Mouse (Mus musculus) ES-E14 (cell line): ENCODE results near the gene Casc3. TPM values are rescaled to one million over a fixed set of nuclear protein-coding genes. Genes with fewer than 3 reads are reported as not detected.

ENCODE experiments used
- DNase-seq: peaks from one replicate; pipeline ENCODE4 v3.0.0-alpha.2; 2013; ENCODE audit warnings: low read depth, low spot score
- H3K27ac ChIP-seq: 2 replicates; pipeline ENCODE4 v1.5.1; 2012; ENCODE audit warnings: low read depth, mild to moderate bottlenecking, low read length, moderate library complexity, mixed read lengths; ENCODE audit not compliant: poor library complexity, insufficient read depth, severe bottlenecking
- H3K36me3 ChIP-seq: 2 replicates; pipeline ENCODE4 v1.6.1; 2012; ENCODE audit warnings: mild to moderate bottlenecking, low read length, moderate library complexity, mixed read lengths; ENCODE audit not compliant: control insufficient read depth, poor library complexity, insufficient read depth, severe bottlenecking
- H3K4me1 ChIP-seq, 2 experiments: fragments of 150-350 bp in 1 of 2; sonication (generic) in 1 of 2; 2 replicates each; pipeline ENCODE4 v1.6.1; 2012; ENCODE audit warnings: low read length in 2 of 2, mild to moderate bottlenecking in 1 of 2, mixed read lengths in 1 of 2; ENCODE audit not compliant: control insufficient read depth in 2 of 2, insufficient read depth in 2 of 2, poor library complexity in 1 of 2
- H3K4me3 ChIP-seq, 2 experiments: fragments of 150-350 bp in 1 of 2; sonication (generic) in 1 of 2; 2 replicates each; pipeline ENCODE4 v1.5.1; 2012; ENCODE audit warnings: low read length in 2 of 2, low read depth in 1 of 2, mild to moderate bottlenecking in 1 of 2, mixed read lengths in 1 of 2; ENCODE audit not compliant: insufficient read depth in 1 of 2, poor library complexity in 1 of 2, severe bottlenecking in 1 of 2
- H3K9ac ChIP-seq: 2 replicates; pipeline ENCODE4 v1.6.1; 2012; ENCODE audit warnings: low read depth, mild to moderate bottlenecking, low read length, mixed read lengths; ENCODE audit not compliant: poor library complexity, insufficient read depth, severe bottlenecking
- H3K9me3 ChIP-seq: fragments of 150-350 bp; sonication (generic); 2 replicates; pipeline ENCODE4 v1.6.1; 2012; ENCODE audit warnings: low read depth, mild to moderate bottlenecking, low read length; ENCODE audit not compliant: control insufficient read depth, insufficient read depth
- CHD2 ChIP-seq: IDR thresholded peaks from 2 replicates; pipeline ENCODE4 v1.6.1; 2014; ENCODE audit warnings: mild to moderate bottlenecking, low read depth, low read length, inconsistent platforms
- HCFC1 ChIP-seq: IDR thresholded peaks from 2 replicates; pipeline ENCODE4 v1.6.1; 2012; ENCODE audit warnings: low read length, inconsistent platforms, borderline replicate concordance; ENCODE audit not compliant: insufficient read depth
- MAFK ChIP-seq: IDR thresholded peaks from 2 replicates; pipeline ENCODE4 v1.6.1; 2014; ENCODE audit warnings: mild to moderate bottlenecking, low read depth, low read length, inconsistent platforms; ENCODE audit not compliant: insufficient read depth
- ZC3H11A ChIP-seq: IDR thresholded peaks from 2 replicates; pipeline ENCODE4 v1.6.1; 2012; ENCODE audit warnings: low read depth, mild to moderate bottlenecking, inconsistent platforms, low read length, borderline replicate concordance
- ZNF384 ChIP-seq: IDR thresholded peaks from 2 replicates; pipeline ENCODE4 v1.6.1; 2012; ENCODE audit warnings: low read depth, low read length, inconsistent platforms
- in situ Hi-C, 2 experiments: fragments of 600-800 bp; cut with MboI; formaldehyde crosslinking; loops; one replicate each; pipeline ENCODE4 v1.15.1; 2025; ENCODE audit warnings: low sequenced_read_pairs in 2 of 2, inconsistent platforms in 1 of 2; ENCODE audit not compliant: unreplicated experiment in 2 of 2
- total RNA-seq: library from RNA; depleted of rRNA; stranded (reverse); fragments of 300-350 nt; gene quantifications from 2 replicates; pipeline ENCODE4 v1.2.3, GENCODE M21; 2012; rRNA removed

Gene Casc3
- total RNA-seq, 1 experiment = 14.6 TPM

GRCm38 (mm10) chr11:98873900-98874299 is 69.2 kb downstream of the Casc3 start:
- in situ Hi-C loops = no loop called here
- no peak overlapping the region for H3K9ac ChIP-seq
- H3K36me3 ChIP-seq = no peaks in the 10 kb centered on the region
- TF ChIP-seq ZC3H11A = no peak
- TF ChIP-seq MAFK = no peak
- TF ChIP-seq HCFC1 = no peak
- no peak for TF ChIP-seq CHD2
- no peak for TF ChIP-seq ZNF384
- DNase-seq = no peak
- H3K4me1 ChIP-seq = peaks cover 2 to 11% of the 10 kb centered on the region in 2 experiments; a peak in 1 of 4 replicates
- H3K27ac ChIP-seq = no peak overlapping the region
- H3K9me3 ChIP-seq = no peaks in the 10 kb centered on the region
- no peak overlapping the region for H3K4me3 ChIP-seq

DNA sequence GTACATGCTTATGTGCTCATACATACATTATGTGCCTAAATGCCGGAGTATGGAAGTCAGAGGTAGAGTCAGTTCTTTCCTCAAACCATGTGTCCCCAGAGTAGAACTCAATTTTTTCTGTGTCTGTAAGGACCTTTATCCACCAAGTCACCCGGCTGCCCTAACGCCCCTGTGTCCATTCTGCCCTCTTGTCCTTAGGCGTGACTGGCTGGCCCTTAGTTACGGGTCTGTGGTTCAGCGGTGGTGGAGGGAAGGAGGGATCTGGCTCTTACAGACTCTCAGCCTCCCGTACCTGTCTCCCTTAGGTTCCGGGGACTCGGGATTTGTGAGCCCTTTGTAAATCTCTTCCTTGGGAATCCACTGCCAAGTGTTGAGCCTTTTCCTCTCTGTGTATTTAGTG is 72.3 kb downstream of the Casc3 start:
- no peak overlapping the region for H3K9ac ChIP-seq
- TF ChIP-seq HCFC1 (no peak), MAFK (no peak), CHD2 (no peak), ZC3H11A (no peak), ZNF384 (no peak)
- in situ Hi-C loops = no loop called here
- peaks cover 2 to 12% of the 10 kb centered on the region in 2 experiments; a peak in 1 of 4 replicates for H3K4me1 ChIP-seq
- H3K36me3 ChIP-seq = peaks cover 2% of the 10 kb centered on the region; the same call in 1 of the 2 replicates
- no peaks in the 10 kb centered on the region for H3K9me3 ChIP-seq
- no peak overlapping the region for H3K4me3 ChIP-seq
- no peak for DNase-seq
- H3K27ac ChIP-seq = no peak overlapping the region

Other genes with a start within 250 kb of the Casc3 start
- gene Ormdl3, start 217.5 kb upstream of the Casc3 start, total RNA-seq = 45.4 and 55.3 TPM in 2 replicates
- not detected in 2 replicates for gene Lrrc3c, start 206.6 kb upstream of the Casc3 start, total RNA-seq
- 2.2 and 2.9 TPM in 2 replicates for gene Gm12355, start 179.2 kb upstream of the Casc3 start, total RNA-seq
- not detected in 2 replicates for gene Gsdma3, start 178.5 kb upstream of the Casc3 start, total RNA-seq
- gene Gsdma2, start 158.1 kb upstream of the Casc3 start, total RNA-seq = not detected in 2 replicates
- 0.16 and 0.40 TPM in 2 replicates for gene Gsdma, start 140.6 kb upstream of the Casc3 start, total RNA-seq
- gene Psmd3, start 122.4 kb upstream of the Casc3 start, total RNA-seq = 376 and 408 TPM in 2 replicates
- gene Csf3, start 103.6 kb upstream of the Casc3 start, total RNA-seq = 0.18 TPM in 1 of 2 replicates, not detected in the other
- 53.5 and 75.7 TPM in 2 replicates for gene Med24, start 75.5 kb upstream of the Casc3 start, total RNA-seq
- gene Thra, start 64.3 kb upstream of the Casc3 start, total RNA-seq = 7.7 and 9.0 TPM in 2 replicates
- gene Nr1d1, start 29.6 kb upstream of the Casc3 start, total RNA-seq = 2.9 and 3.3 TPM in 2 replicates
- gene Msl1, start 9.4 kb upstream of the Casc3 start, total RNA-seq = 18.3 and 27.1 TPM in 2 replicates
- 0.98 and 1.4 TPM in 2 replicates for gene Rapgefl1, start 31.9 kb downstream of the Casc3 start, total RNA-seq
- gene Wipf2, start 58.7 kb downstream of the Casc3 start, total RNA-seq = 4.7 and 5.8 TPM in 2 replicates
- 32.7 and 51.3 TPM in 2 replicates for gene Cdc6, start 102.9 kb downstream of the Casc3 start, total RNA-seq
- gene Rara, start 122.9 kb downstream of the Casc3 start, total RNA-seq = 25.8 and 30.1 TPM in 2 replicates
- 0.27 and 1.7 TPM in 2 replicates for gene Gjd3, start 178.1 kb downstream of the Casc3 start, total RNA-seq
- gene Top2a, start 219.3 kb downstream of the Casc3 start, total RNA-seq = 353 and 381 TPM in 2 replicates
- 31.5 and 38.8 TPM in 2 replicates for gene Igfbp4, start 236.3 kb downstream of the Casc3 start, total RNA-seq